Mouse (Mus musculus) embryonic fibroblast, embryonic 13.5 days (primary cell): ENCODE results near the gene Fas. TPM values are rescaled to one million over a fixed set of nuclear protein-coding genes. Genes with fewer than 3 reads are reported as not detected.

ENCODE experiments used
- H3K27ac ChIP-seq: 2 replicates; pipeline ENCODE4 v1.5.1; 2012; ENCODE audit warnings: low read length, control low read depth, inconsistent platforms; ENCODE audit not compliant: insufficient read depth
- H3K4me1 ChIP-seq: 2 replicates; pipeline ENCODE4 v1.6.1; 2011; ENCODE audit warnings: low read length; ENCODE audit not compliant: control insufficient read depth, insufficient read depth
- H3K4me3 ChIP-seq: 2 replicates; pipeline ENCODE4 v1.5.1; 2011; ENCODE audit warnings: mild to moderate bottlenecking, control low read depth, low read length; ENCODE audit not compliant: insufficient read depth
- CTCF ChIP-seq: IDR thresholded peaks from 2 replicates; pipeline ENCODE4 v1.5.1; 2011; ENCODE audit warnings: mild to moderate bottlenecking, control low read depth, low read length, moderate library complexity, borderline replicate concordance; ENCODE audit not compliant: insufficient read depth
- POLR2A ChIP-seq: IDR thresholded peaks from 2 replicates; pipeline ENCODE4 v1.6.1; 2011; ENCODE audit warnings: low read depth, mild to moderate bottlenecking, control low read depth, low read length, moderate library complexity
- polyA plus RNA-seq: library from polyadenylated mRNA; stranded (reverse); fragments of >200 nt; gene quantifications from 2 replicates; pipeline ENCODE4 v1.2.4, GENCODE M21; 2011; ENCODE audit warnings: low read depth; ENCODE audit not compliant: missing spikeins, insufficient read length

Gene Fas
- polyA plus RNA-seq, 1 experiment, result 27.9 TPM

DNA sequence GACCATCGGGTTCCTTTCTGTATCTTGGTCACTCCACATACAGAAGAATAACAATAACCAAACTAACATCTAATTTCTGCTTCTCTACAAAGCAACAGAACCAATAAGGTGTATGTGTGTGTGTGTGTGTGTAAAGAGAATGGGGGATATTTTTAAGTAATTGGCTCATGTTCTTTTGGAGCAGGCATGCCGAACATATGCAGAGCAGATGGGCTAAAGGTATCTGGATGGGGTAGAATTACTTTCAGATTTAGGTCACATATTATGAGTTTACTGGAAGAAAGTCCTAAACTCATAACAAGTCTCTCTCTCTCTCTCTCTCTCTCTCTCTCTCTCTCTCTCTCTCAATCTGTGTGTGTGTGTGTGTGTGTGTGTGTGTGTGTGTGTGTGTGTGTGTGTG, 54.2 kb downstream of the Fas start:
- H3K27ac ChIP-seq, result no peak overlapping the region; the same call in 1 of the 2 replicates
- H3K4me1 ChIP-seq, result peaks cover 4% of the 10 kb centered on the region; the same call in 1 of the 2 replicates
- H3K4me3 ChIP-seq, result no peak overlapping the region
- TF ChIP-seq POLR2A, result no peak
- TF ChIP-seq CTCF, result no peak

DNA sequence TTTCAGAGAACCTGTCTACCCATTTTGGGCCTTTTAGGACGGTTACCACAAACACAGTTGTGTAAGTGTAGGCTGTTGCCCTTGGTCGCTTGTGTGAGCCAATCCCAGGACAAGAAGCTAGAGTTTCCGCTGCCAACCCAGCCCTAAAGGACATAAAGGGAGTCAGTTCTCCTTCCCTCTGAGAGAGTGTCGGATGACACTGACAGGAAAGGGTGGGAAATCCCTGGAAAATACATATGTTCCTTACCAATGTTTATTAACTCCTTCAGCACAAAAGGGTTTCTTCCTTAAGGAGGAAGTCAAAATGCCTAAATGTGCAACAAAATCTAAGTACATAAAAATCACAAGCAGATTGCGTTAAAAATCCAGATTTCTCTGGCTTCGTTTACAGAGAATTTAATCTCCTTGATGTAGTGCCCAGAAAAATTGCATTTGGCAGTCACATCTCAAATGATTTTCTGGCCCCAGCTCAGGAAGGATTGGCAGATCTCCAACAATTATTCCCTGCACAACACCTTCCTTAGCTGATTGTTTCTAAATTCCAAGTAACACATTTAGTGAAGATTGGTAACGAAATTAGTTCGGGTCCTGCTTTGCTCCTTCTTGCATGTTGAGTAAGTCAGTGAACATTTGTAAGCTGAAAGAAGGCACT, 55.3 kb downstream of the Fas start:
- peak overlapping the region; percentile 21; the same call in 1 of the 2 replicates for H3K27ac ChIP-seq
- H3K4me1 ChIP-seq, result peaks cover 4% of the 10 kb centered on the region; the same call in 1 of the 2 replicates
- TF ChIP-seq CTCF (no peak), POLR2A (no peak)
- no peak overlapping the region for H3K4me3 ChIP-seq

DNA sequence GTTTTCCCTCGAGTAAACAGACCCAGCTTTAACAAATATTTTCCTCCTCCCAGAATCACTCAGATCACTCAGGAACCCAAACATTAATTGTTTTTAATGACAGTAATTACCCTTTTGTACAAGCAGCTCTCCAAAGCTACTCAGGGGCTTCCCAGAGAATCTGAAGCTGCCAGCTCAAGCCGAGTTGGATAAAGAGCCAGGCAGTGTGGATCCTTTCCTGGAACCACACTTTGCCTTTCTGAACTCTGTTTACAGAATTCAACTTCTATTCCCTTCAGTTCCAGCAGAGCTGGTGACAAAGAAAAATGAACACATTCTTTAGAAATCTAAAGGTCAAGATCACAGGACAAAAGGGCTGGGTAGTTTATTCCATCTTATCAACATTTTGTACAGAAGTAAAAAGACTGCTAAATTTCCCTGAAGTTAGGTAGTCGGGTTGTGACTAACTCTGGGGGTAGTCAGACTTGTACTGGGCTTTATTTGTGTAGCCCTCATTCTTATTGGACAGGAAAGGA, 62.9 kb downstream of the Fas start:
- H3K27ac ChIP-seq, result no peak overlapping the region
- no peaks in the 10 kb centered on the region for H3K4me1 ChIP-seq
- H3K4me3 ChIP-seq, result no peak overlapping the region
- TF ChIP-seq POLR2A (no peak), CTCF (no peak)

DNA sequence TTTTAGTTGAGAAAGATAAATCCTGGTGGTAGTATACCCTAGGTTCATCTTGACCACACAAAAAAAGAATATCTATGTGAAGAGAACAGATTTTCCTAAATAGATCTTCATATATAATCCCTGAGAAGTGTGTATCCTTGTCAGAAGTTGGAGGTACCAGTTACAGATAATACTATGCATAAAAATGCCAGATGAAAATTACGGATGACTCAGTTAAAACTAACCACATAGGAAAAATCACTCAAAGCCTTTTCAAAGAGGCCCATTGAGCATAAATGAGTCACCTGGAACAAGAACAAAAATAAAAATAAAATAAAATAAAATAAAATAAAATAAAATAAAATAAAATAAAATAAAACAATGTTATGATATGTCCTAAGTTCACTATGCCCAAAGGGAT, 72.2 kb downstream of the Fas start:
- H3K4me3 ChIP-seq, result no peak overlapping the region
- TF ChIP-seq CTCF, result no peak
- TF ChIP-seq POLR2A, result no peak
- no peak overlapping the region for H3K27ac ChIP-seq
- H3K4me1 ChIP-seq, result peaks cover 2% of the 10 kb centered on the region; the same call in 1 of the 2 replicates

DNA sequence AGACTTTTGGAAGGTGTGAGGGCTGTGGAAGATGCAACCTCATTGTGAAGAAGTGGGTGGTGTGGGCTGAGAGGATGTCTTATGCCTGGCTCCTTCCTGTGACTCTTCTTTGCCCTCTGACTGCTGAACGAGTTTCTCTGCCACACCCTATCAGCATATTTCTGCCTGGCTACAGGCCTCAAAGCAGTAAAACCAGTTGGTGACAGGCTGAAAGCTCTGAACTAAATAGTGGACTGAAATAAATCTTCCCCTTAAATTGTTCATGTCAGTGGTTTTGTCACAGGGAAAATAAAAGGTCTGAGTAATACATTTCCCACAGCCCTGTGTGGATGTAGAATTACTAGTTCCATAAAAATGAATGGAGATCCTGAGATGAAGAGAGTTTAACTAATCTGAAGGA, 79.1 kb downstream of the Fas start:
- H3K4me3 ChIP-seq, result no peak overlapping the region
- TF ChIP-seq POLR2A, result no peak
- no peak for TF ChIP-seq CTCF
- H3K4me1 ChIP-seq, result peaks cover 9% of the 10 kb centered on the region; the same call in 1 of the 2 replicates
- H3K27ac ChIP-seq, result peak overlapping the region; percentile 58; the same call in 1 of the 2 replicates

DNA sequence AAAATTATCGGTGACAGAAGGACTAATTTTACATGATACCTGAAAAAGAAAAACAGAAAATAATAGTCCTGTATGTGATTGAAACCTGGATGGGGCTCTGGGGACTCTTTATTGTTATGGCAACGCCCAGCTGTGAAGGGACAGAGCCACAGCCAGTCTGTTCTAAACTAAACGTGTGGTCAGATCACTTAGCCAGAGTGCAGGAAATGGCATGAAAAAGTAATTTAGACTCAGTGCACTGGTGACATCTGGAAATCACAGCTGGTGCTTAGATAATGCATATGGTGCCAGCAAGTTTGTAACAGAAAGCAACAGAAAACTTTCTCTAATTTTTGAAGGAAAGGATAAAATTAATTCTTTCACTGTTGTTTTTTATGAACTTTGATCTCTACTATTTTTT, 79.9 kb downstream of the Fas start:
- TF ChIP-seq CTCF (no peak), POLR2A (no peak)
- Histone ChIP-seq H3K27ac (no peak overlapping the region), H3K4me3 (no peak overlapping the region), H3K4me1 (peaks cover 9% of the 10 kb centered on the region; the same call in 1 of the 2 replicates)

Other genes starting within 250 kb of the Fas start
- gene Lipn, start 223.3 kb upstream of the Fas start, polyA plus RNA-seq, result not detected in 2 replicates
- gene Lipm, start 189.7 kb upstream of the Fas start, polyA plus RNA-seq, result 0.25 TPM in 1 of 2 replicates, not detected in the other
- not detected in 2 replicates for gene Ankrd22, start 124.6 kb upstream of the Fas start, polyA plus RNA-seq
- gene Stambpl1, start 98.4 kb upstream of the Fas start, polyA plus RNA-seq, result 30.6 and 40.5 TPM in 2 replicates
- gene Acta2, start 35.1 kb upstream of the Fas start, polyA plus RNA-seq, result 5,580 and 7,205 TPM in 2 replicates
- 15.2 and 18.8 TPM in 2 replicates for gene Ch25h, start 184.5 kb downstream of the Fas start, polyA plus RNA-seq
- gene Lipa, start 236.8 kb downstream of the Fas start, polyA plus RNA-seq, result 66.0 and 68.3 TPM in 2 replicates